Mouse (Mus musculus): ENCODE results near the gene Pex5. TPM values are rescaled to one million over a fixed set of nuclear protein-coding genes. Genes with fewer than 3 reads are reported as not detected.
"Not testable (repeated sequence)": the region's sequence is repeated elsewhere in the genome, so short reads cannot be mapped to it uniquely, and the experiment has no call there.

Gene Pex5
- polyA plus RNA-seq, 1 experiment from 2014 or later = 32.3 TPM

GRCm38 (mm10) chr6:124399738-124400137 is 15.1 kb downstream of the Pex5 start:
- Histone ChIP-seq H3K4me3 (ENCODE audit: low read depth, low read length) (no peak overlapping the region), H3K27me3 (ENCODE audit: control insufficient read depth, insufficient read depth, low read length) (no peaks in the 10 kb centered on the region), H3K9me3 (ENCODE audit: control insufficient read depth, low read depth, low read length) (no peaks in the 10 kb centered on the region), H3K9ac (replicated peaks; ENCODE audit: low read depth, low read length) (no peak overlapping the region), H3K27ac (ENCODE audit: low read length) (no peak overlapping the region), H3K36me3 (ENCODE audit: control insufficient read depth, insufficient read depth, low read length) (peaks cover 52% of the 10 kb centered on the region), H3K4me2 (replicated peaks; ENCODE audit: low read depth, low read length) (no peak overlapping the region), H3K4me1 (ENCODE audit: control insufficient read depth, insufficient read depth, low read length) (no peaks in the 10 kb centered on the region)
- ATAC-seq (ENCODE audit: insufficient number of reproducible peaks, insufficient read depth, low FRiP score, low read depth) = no peak
- 94% methylated on average over 6 of the region's 6 CpGs for WGBS

- peaks cover 27% of the 10 kb centered on the region for H3K36me3 ChIP-seq (ENCODE audit: control insufficient read depth, insufficient read depth, low read length)
- not testable (repeated sequence) for H3K27me3 ChIP-seq (ENCODE audit: control insufficient read depth, insufficient read depth, low read length); H3K4me3 ChIP-seq (ENCODE audit: low read depth, low read length); H3K27ac ChIP-seq (ENCODE audit: low read length); H3K9me3 ChIP-seq (ENCODE audit: control insufficient read depth, low read depth, low read length); ATAC-seq (ENCODE audit: insufficient number of reproducible peaks, insufficient read depth, low FRiP score, low read depth); H3K9ac ChIP-seq (replicated peaks; ENCODE audit: low read depth, low read length); H3K4me2 ChIP-seq (replicated peaks; ENCODE audit: low read depth, low read length); H3K4me1 ChIP-seq (ENCODE audit: control insufficient read depth, insufficient read depth, low read length)
- WGBS = 90% methylated on average over 3 of the region's 3 CpGs
These were observed 19.9 kb downstream of the Pex5 start for GRCm38 (mm10) chr6:124394991-124395390.

- WGBS = 43% methylated on average over 5 of the region's 5 CpGs
These were observed 34.7 kb downstream of the Pex5 start for GRCm38 (mm10) chr6:124380142-124380541.

GRCm38 (mm10) chr6:124379331-124379730 is 35.5 kb downstream of the Pex5 start:
- Histone ChIP-seq H3K4me2 (replicated peaks; ENCODE audit: low read depth, low read length) (no peak overlapping the region), H3K4me1 (ENCODE audit: control insufficient read depth, insufficient read depth, low read length) (no peaks in the 10 kb centered on the region), H3K27ac (ENCODE audit: low read length) (no peak overlapping the region), H3K27me3 (ENCODE audit: control insufficient read depth, insufficient read depth, low read length) (no peaks in the 10 kb centered on the region), H3K4me3 (ENCODE audit: low read depth, low read length) (no peak overlapping the region), H3K9ac (replicated peaks; ENCODE audit: low read depth, low read length) (no peak overlapping the region), H3K9me3 (ENCODE audit: control insufficient read depth, low read depth, low read length) (no peaks in the 10 kb centered on the region), H3K36me3 (ENCODE audit: control insufficient read depth, insufficient read depth, low read length) (no peaks in the 10 kb centered on the region)
- no peak for ATAC-seq (ENCODE audit: insufficient number of reproducible peaks, insufficient read depth, low FRiP score, low read depth)
- WGBS = 34% methylated on average over 10 of the region's 10 CpGs

More at GRCm38 (mm10) chr6:124380142-124380541, 34.7 kb downstream of the Pex5 start:
- Histone ChIP-seq H3K36me3 (ENCODE audit: control insufficient read depth, insufficient read depth, low read length) (no peaks in the 10 kb centered on the region), H3K4me3 (ENCODE audit: low read depth, low read length) (no peak overlapping the region), H3K4me1 (ENCODE audit: control insufficient read depth, insufficient read depth, low read length) (no peaks in the 10 kb centered on the region), H3K27me3 (ENCODE audit: control insufficient read depth, insufficient read depth, low read length) (no peaks in the 10 kb centered on the region), H3K9ac (replicated peaks; ENCODE audit: low read depth, low read length) (no peak overlapping the region), H3K9me3 (ENCODE audit: control insufficient read depth, low read depth, low read length) (no peaks in the 10 kb centered on the region), H3K4me2 (replicated peaks; ENCODE audit: low read depth, low read length) (no peak overlapping the region), H3K27ac (ENCODE audit: low read length) (no peak overlapping the region)
- no peak for ATAC-seq (ENCODE audit: insufficient number of reproducible peaks, insufficient read depth, low FRiP score, low read depth)

- Histone ChIP-seq H3K9ac (replicated peaks; ENCODE audit: low read depth, low read length) (no peak overlapping the region), H3K36me3 (ENCODE audit: control insufficient read depth, insufficient read depth, low read length) (no peaks in the 10 kb centered on the region), H3K4me3 (ENCODE audit: low read depth, low read length) (no peak overlapping the region), H3K4me2 (replicated peaks; ENCODE audit: low read depth, low read length) (no peak overlapping the region), H3K4me1 (ENCODE audit: control insufficient read depth, insufficient read depth, low read length) (no peaks in the 10 kb centered on the region), H3K27ac (ENCODE audit: low read length) (no peak overlapping the region), H3K9me3 (ENCODE audit: control insufficient read depth, low read depth, low read length) (no peaks in the 10 kb centered on the region), H3K27me3 (ENCODE audit: control insufficient read depth, insufficient read depth, low read length) (no peaks in the 10 kb centered on the region)
- ATAC-seq (ENCODE audit: insufficient number of reproducible peaks, insufficient read depth, low FRiP score, low read depth) = no peak
- 64% methylated on average over 4 of the region's 4 CpGs for WGBS
These were observed 37.2 kb downstream of the Pex5 start for GRCm38 (mm10) chr6:124377494-124378255.

DNA sequence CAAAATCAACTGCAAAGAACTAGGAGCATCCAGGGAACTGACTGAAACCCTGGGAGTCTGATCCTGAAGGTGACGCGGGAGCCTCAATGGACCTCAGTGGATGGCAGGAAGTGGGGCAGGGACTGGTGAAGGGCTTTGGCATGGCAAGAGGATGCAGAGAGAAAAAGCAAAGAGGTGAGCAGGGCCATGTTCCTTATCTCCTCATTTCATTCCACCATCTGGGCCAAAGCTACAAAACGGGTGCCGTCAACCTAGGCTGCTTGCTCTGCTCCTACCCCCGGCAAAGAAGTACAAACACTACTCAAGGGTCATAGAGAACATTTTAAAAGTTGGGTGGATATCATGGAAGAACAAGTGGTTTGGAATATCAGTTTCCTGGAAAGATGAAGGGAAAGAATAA is 38.6 kb downstream of the Pex5 start:
- no peak for ATAC-seq (ENCODE audit: insufficient number of reproducible peaks, insufficient read depth, low FRiP score, low read depth)
- Histone ChIP-seq H3K27ac (ENCODE audit: low read length) (no peak overlapping the region), H3K27me3 (ENCODE audit: control insufficient read depth, insufficient read depth, low read length) (no peaks in the 10 kb centered on the region), H3K36me3 (ENCODE audit: control insufficient read depth, insufficient read depth, low read length) (no peaks in the 10 kb centered on the region), H3K4me1 (ENCODE audit: control insufficient read depth, insufficient read depth, low read length) (no peaks in the 10 kb centered on the region), H3K4me2 (replicated peaks; ENCODE audit: low read depth, low read length) (no peak overlapping the region), H3K9me3 (ENCODE audit: control insufficient read depth, low read depth, low read length) (no peaks in the 10 kb centered on the region), H3K9ac (replicated peaks; ENCODE audit: low read depth, low read length) (no peak overlapping the region), H3K4me3 (ENCODE audit: low read depth, low read length) (no peak overlapping the region)
- 81% methylated on average over 5 of the region's 5 CpGs for WGBS

- no peak overlapping the region for H3K4me3 ChIP-seq (ENCODE audit: low read depth, low read length)
- H3K4me1 ChIP-seq (ENCODE audit: control insufficient read depth, insufficient read depth, low read length) = no peaks in the 10 kb centered on the region
- H3K4me2 ChIP-seq (replicated peaks; ENCODE audit: low read depth, low read length) = no peak overlapping the region
- H3K9me3 ChIP-seq (ENCODE audit: control insufficient read depth, low read depth, low read length) = no peaks in the 10 kb centered on the region
- H3K27ac ChIP-seq (ENCODE audit: low read length) = no peak overlapping the region
- H3K36me3 ChIP-seq (ENCODE audit: control insufficient read depth, insufficient read depth, low read length) = no peaks in the 10 kb centered on the region
- H3K9ac ChIP-seq (replicated peaks; ENCODE audit: low read depth, low read length) = no peak overlapping the region
- 74% methylated on average over 11 of the region's 11 CpGs for WGBS
- no peaks in the 10 kb centered on the region for H3K27me3 ChIP-seq (ENCODE audit: control insufficient read depth, insufficient read depth, low read length)
- ATAC-seq (ENCODE audit: insufficient number of reproducible peaks, insufficient read depth, low FRiP score, low read depth) = no peak
These were observed 39.4 kb downstream of the Pex5 start for GRCm38 (mm10) chr6:124375435-124375884.

DNA sequence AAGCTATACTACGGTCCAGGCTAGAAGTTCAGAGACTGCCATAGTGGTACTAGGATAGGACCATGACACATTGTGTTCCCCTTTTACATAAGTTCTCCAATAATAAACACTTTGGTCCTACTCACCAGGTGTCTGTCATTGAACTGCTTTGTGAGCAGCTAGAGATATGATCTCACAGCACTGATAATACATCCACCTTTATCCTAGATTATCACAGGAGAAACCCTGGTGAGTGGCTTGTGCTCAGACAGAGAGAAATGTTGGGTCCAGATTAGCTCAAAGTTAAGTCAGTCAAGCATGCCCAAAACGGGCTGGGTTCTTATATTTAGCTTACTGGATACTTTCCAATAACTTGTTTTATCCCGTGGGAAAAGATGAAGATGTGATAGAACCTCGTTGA is 40.2 kb downstream of the Pex5 start:
- Histone ChIP-seq H3K27me3 (ENCODE audit: control insufficient read depth, insufficient read depth, low read length) (no peaks in the 10 kb centered on the region), H3K4me2 (replicated peaks; ENCODE audit: low read depth, low read length) (no peak overlapping the region), H3K36me3 (ENCODE audit: control insufficient read depth, insufficient read depth, low read length) (no peaks in the 10 kb centered on the region), H3K27ac (ENCODE audit: low read length) (no peak overlapping the region), H3K4me1 (ENCODE audit: control insufficient read depth, insufficient read depth, low read length) (no peaks in the 10 kb centered on the region), H3K4me3 (ENCODE audit: low read depth, low read length) (no peak overlapping the region), H3K9me3 (ENCODE audit: control insufficient read depth, low read depth, low read length) (no peaks in the 10 kb centered on the region), H3K9ac (replicated peaks; ENCODE audit: low read depth, low read length) (no peak overlapping the region)
- ATAC-seq (ENCODE audit: insufficient number of reproducible peaks, insufficient read depth, low FRiP score, low read depth) = no peak
- 78% methylated on average over 4 of the region's 4 CpGs for WGBS

Data from stomach, embryonic 14.5 days (tissue).